Mouse (Mus musculus) megakaryocyte, embryonic 14.5 days (primary cell): ENCODE results near the gene Slc6a15.

Source experiments
- FLI1 ChIP-seq: IDR thresholded peaks from 2 replicates; pipeline ENCODE4 v1.6.1; 2012; ENCODE audit warnings: low read length, inconsistent platforms, mixed read lengths
- GATA1 ChIP-seq: IDR thresholded peaks from 3 replicates; pipeline ENCODE4 v1.6.1; 2012; ENCODE audit warnings: mixed read lengths, low read length, inconsistent platforms, borderline replicate concordance

GRCm38 (mm10) chr10:103323386-103323785 is 44.2 kb upstream of the Slc6a15 start:
- TF ChIP-seq FLI1 (no peak), GATA1 (no peak)
